Mouse (Mus musculus): ENCODE data around the gene Otud7a. TPM values are rescaled to one million over a fixed set of nuclear protein-coding genes. Genes with fewer than 3 reads are reported as not detected.

Gene Otud7a
- polyA plus RNA-seq, 1 experiment = 0.20 TPM

DNA sequence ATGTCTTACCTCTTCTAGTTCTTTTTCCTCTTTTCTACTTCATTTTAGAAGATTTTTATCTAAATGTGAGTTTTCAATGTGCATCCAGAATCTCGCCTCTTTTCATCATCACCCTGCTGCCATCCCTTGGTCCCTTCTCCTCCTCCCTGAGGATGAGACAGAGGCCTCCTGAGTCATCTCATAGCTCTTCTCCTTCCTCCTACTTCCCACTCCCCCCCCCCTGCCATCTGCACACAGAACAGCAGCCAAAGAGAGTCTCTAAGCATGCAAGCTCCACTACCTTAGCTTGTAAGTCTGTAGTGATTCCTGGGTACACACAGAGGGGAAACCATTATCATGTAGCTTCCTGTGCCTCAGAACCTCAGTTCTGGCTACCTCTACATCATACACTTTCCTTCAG lies 109.9 kb downstream of the Otud7a start:
- WGBS = 71% methylated on average over 1 of the region's 1 CpGs
- Histone ChIP-seq H3K4me3 (ENCODE audit: extremely low read depth, insufficient read depth, insufficient read length) (no peak overlapping the region), H3K27ac (ENCODE audit: insufficient read depth, low read length) (no peak overlapping the region), H3K4me1 (ENCODE audit: control insufficient read depth, insufficient read depth, insufficient read length) (no peaks in the 10 kb centered on the region), H3K36me3 (ENCODE audit: control insufficient read depth, insufficient read depth, low read length) (no peaks in the 10 kb centered on the region), H3K27me3 (ENCODE audit: control insufficient read depth, insufficient read depth, low read length) (no peaks in the 10 kb centered on the region)
- no peak for DNase-seq (ENCODE audit: low read depth in 1 of 2, low spot score in 2 of 2)
- TF ChIP-seq POLR2A (IDR thresholded peaks at IDR 0.05; ENCODE audit: low read depth, low read length) (no peak), CTCF (IDR thresholded peaks at IDR 0.05; ENCODE audit: extremely low read depth, insufficient read depth, insufficient read length, insufficient replicate concordance) (no peak)

DNA sequence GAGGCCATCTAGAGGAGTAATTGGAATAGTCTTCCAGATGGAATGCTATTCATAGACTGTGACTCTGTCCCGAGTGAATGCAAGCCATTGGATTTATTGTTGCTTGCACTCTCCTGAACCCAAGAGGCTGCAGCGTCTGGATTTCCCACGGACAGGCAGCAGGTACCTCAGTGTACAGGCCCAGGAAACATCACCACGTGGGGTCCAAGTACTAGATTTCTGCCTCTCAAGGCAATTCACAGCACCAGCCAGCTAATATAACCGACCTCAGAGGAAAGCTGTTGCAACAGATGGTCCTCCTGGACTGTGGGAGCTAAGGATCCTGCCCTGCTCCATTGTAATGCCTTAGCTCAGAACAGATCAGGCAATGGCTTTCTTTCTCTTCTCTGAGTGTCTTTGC lies 111.8 kb downstream of the Otud7a start:
- Histone ChIP-seq H3K4me1 (ENCODE audit: control insufficient read depth, insufficient read depth, insufficient read length) (no peaks in the 10 kb centered on the region), H3K4me3 (ENCODE audit: extremely low read depth, insufficient read depth, insufficient read length) (no peak overlapping the region), H3K27ac (ENCODE audit: insufficient read depth, low read length) (no peak overlapping the region), H3K27me3 (ENCODE audit: control insufficient read depth, insufficient read depth, low read length) (no peaks in the 10 kb centered on the region), H3K36me3 (ENCODE audit: control insufficient read depth, insufficient read depth, low read length) (no peaks in the 10 kb centered on the region)
- WGBS = 65% methylated on average over 5 of the region's 5 CpGs
- no peak for DNase-seq (ENCODE audit: low read depth in 1 of 2, low spot score in 2 of 2)
- no peak for TF ChIP-seq POLR2A (IDR thresholded peaks at IDR 0.05; ENCODE audit: low read depth, low read length)
- no peak for TF ChIP-seq CTCF (IDR thresholded peaks at IDR 0.05; ENCODE audit: extremely low read depth, insufficient read depth, insufficient read length, insufficient replicate concordance)

DNA sequence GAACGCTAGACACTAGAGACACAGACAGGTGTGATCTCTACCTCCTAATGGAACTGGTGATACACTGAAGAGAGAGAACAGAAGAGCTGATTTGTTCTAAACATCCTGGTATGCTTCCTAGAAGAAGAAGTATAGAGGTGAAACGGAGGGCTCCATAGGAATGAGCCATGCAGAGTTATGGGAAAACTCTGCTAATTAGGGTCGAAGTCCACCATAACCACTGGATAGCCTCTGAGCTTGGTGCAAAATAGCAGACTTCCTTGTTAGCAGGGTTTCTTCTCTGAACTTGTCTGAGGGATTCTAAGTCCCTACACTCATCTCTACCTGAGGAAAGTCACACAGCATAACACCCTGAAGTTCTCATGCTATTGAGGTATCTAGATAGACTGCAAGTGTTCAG lies 114.4 kb downstream of the Otud7a start:
- H3K4me1 ChIP-seq (ENCODE audit: control insufficient read depth, insufficient read depth, insufficient read length) = no peaks in the 10 kb centered on the region
- H3K4me3 ChIP-seq (ENCODE audit: extremely low read depth, insufficient read depth, insufficient read length) = no peak overlapping the region
- H3K36me3 ChIP-seq (ENCODE audit: control insufficient read depth, insufficient read depth, low read length) = no peaks in the 10 kb centered on the region
- no peaks in the 10 kb centered on the region for H3K27me3 ChIP-seq (ENCODE audit: control insufficient read depth, insufficient read depth, low read length)
- H3K27ac ChIP-seq (ENCODE audit: insufficient read depth, low read length) = no peak overlapping the region
- DNase-seq (ENCODE audit: low read depth in 1 of 2, low spot score in 2 of 2) = no peak
- TF ChIP-seq POLR2A (IDR thresholded peaks at IDR 0.05; ENCODE audit: low read depth, low read length) = no peak
- TF ChIP-seq CTCF (IDR thresholded peaks at IDR 0.05; ENCODE audit: extremely low read depth, insufficient read depth, insufficient read length, insufficient replicate concordance) = no peak
- 78% methylated on average over 3 of the region's 3 CpGs for WGBS

DNA sequence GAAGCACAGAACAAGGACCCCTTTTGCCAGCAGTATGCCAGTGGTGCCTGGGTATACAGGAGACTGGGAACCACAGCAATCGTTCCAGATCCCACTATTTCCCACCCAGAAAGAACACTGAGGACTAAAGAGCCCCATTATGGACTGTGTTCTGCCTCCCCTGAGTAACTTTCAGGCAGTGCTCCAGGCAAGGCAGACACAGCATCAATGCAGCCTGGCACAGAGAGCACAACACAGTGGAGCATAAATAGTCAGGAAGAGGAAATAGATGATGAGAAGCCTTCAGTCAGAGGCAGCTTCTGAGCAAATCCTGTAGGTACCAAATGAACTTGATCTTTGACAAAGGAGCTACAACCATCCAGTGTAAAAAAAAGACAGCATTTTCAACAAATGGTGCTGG lies 115.1 kb downstream of the Otud7a start:
- TF ChIP-seq CTCF (IDR thresholded peaks at IDR 0.05; ENCODE audit: extremely low read depth, insufficient read depth, insufficient read length, insufficient replicate concordance) = no peak
- no peak for TF ChIP-seq POLR2A (IDR thresholded peaks at IDR 0.05; ENCODE audit: low read depth, low read length)
- no peaks in the 10 kb centered on the region for H3K27me3 ChIP-seq (ENCODE audit: control insufficient read depth, insufficient read depth, low read length)
- no peak for DNase-seq (ENCODE audit: low read depth in 1 of 2, low spot score in 2 of 2)
- H3K4me3 ChIP-seq (ENCODE audit: extremely low read depth, insufficient read depth, insufficient read length) = no peak overlapping the region
- H3K36me3 ChIP-seq (ENCODE audit: control insufficient read depth, insufficient read depth, low read length) = no peaks in the 10 kb centered on the region
- 79% methylated on average over 1 of the region's 1 CpGs for WGBS
- H3K4me1 ChIP-seq (ENCODE audit: control insufficient read depth, insufficient read depth, insufficient read length) = no peaks in the 10 kb centered on the region
- H3K27ac ChIP-seq (ENCODE audit: insufficient read depth, low read length) = no peak overlapping the region

DNA sequence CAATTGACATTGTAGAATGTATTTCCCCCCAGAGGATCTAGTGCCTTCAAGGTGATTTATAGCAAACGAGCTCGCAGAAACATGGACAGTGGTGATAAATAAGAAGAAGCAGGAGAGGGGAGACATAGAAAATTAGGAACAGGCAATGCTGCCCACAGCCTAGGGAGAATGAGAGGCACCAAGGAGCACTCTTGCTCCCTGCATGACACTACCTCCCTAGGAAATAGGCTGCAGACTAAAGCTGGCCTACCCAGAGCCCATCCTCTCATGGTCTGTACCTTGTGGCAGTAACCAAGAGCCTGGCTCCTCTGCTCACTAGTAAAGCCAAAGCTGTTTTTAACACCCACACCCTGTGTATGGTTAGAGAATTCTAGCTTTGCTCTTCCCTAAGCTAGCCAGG lies 138.8 kb downstream of the Otud7a start:
- Histone ChIP-seq H3K27ac (ENCODE audit: insufficient read depth, low read length) (no peak overlapping the region), H3K4me1 (ENCODE audit: control insufficient read depth, insufficient read depth, insufficient read length) (no peaks in the 10 kb centered on the region), H3K4me3 (ENCODE audit: extremely low read depth, insufficient read depth, insufficient read length) (no peak overlapping the region), H3K36me3 (ENCODE audit: control insufficient read depth, insufficient read depth, low read length) (no peaks in the 10 kb centered on the region), H3K27me3 (ENCODE audit: control insufficient read depth, insufficient read depth, low read length) (no peaks in the 10 kb centered on the region)
- no peak for DNase-seq (ENCODE audit: low read depth in 1 of 2, low spot score in 2 of 2)
- WGBS = 78% methylated on average over 2 of the region's 2 CpGs
- TF ChIP-seq CTCF (IDR thresholded peaks at IDR 0.05; ENCODE audit: extremely low read depth, insufficient read depth, insufficient read length, insufficient replicate concordance) (no peak), POLR2A (IDR thresholded peaks at IDR 0.05; ENCODE audit: low read depth, low read length) (no peak)

DNA sequence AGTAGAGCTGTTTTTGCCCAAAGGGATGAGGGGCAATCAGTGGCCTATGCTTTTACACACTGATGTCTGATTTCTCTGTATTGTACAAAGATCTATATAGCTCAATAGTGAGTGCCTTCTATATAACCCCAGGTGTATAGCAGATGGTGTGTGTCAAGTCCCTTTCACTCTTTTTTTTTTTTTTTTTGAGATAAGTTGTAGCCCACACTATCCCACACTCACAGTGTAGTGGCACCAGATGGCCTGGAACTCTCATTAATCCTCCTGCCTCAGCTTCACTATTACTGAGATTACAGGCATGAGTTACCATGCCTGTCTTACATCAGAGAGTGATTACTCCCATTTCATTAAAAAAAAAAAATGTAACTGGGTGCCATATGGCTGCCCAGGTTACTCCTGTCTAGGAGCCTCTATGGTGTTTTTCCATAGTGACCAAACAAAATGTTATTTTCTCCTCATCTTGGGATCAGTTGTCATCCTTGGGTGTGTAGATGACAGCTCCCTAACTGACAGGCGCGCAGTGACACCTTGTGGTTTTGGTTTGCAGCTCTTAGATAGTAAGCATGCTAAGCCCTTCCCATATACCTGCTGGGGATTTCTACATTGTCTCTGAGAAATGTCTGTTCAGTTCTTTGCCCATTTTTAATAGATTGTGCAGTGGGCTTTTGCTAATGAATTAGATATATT lies 141.8 kb downstream of the Otud7a start:
- DNase-seq (ENCODE audit: low read depth in 1 of 2, low spot score in 2 of 2) = no peak
- no peaks in the 10 kb centered on the region for H3K4me1 ChIP-seq (ENCODE audit: control insufficient read depth, insufficient read depth, insufficient read length)
- 61% methylated on average over 2 of the region's 2 CpGs for WGBS
- no peak overlapping the region for H3K27ac ChIP-seq (ENCODE audit: insufficient read depth, low read length)
- TF ChIP-seq CTCF (IDR thresholded peaks at IDR 0.05; ENCODE audit: extremely low read depth, insufficient read depth, insufficient read length, insufficient replicate concordance) (no peak), POLR2A (IDR thresholded peaks at IDR 0.05; ENCODE audit: low read depth, low read length) (no peak)
- no peaks in the 10 kb centered on the region for H3K36me3 ChIP-seq (ENCODE audit: control insufficient read depth, insufficient read depth, low read length)
- H3K27me3 ChIP-seq (ENCODE audit: control insufficient read depth, insufficient read depth, low read length) = no peaks in the 10 kb centered on the region
- H3K4me3 ChIP-seq (ENCODE audit: extremely low read depth, insufficient read depth, insufficient read length) = no peak overlapping the region

DNA sequence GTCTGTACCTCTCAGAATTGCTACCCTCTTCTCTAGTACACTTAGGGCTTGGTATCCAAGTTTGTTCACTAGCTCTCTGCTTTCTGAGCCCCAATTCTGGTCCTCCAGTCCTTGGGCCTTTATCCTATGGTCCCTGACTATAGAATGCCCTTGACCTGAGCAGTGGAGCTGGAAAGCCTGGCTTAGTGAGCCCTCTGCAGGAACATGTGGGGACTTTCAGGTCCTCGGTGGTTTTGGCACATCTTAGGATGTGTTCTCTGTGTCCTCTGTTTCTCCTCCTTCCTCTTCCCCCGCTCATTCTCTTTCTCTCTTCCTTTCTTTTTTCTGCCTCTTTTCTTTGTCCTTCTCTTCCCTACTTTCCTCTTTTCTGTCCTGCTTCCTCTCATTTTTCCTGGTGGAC lies 145.8 kb downstream of the Otud7a start:
- no peaks in the 10 kb centered on the region for H3K36me3 ChIP-seq (ENCODE audit: control insufficient read depth, insufficient read depth, low read length)
- no peak for TF ChIP-seq CTCF (IDR thresholded peaks at IDR 0.05; ENCODE audit: extremely low read depth, insufficient read depth, insufficient read length, insufficient replicate concordance)
- no peak for TF ChIP-seq POLR2A (IDR thresholded peaks at IDR 0.05; ENCODE audit: low read depth, low read length)
- H3K27ac ChIP-seq (ENCODE audit: insufficient read depth, low read length) = no peak overlapping the region
- no peaks in the 10 kb centered on the region for H3K4me1 ChIP-seq (ENCODE audit: control insufficient read depth, insufficient read depth, insufficient read length)
- no peaks in the 10 kb centered on the region for H3K27me3 ChIP-seq (ENCODE audit: control insufficient read depth, insufficient read depth, low read length)
- DNase-seq (ENCODE audit: low read depth in 1 of 2, low spot score in 2 of 2) = no peak
- WGBS = 45% methylated on average over 2 of the region's 2 CpGs
- no peak overlapping the region for H3K4me3 ChIP-seq (ENCODE audit: extremely low read depth, insufficient read depth, insufficient read length)
